Mouse (Mus musculus) heart, postnatal 14 days (tissue): ENCODE data around the gene Rps6kb2. TPM values are rescaled to one million over a fixed set of nuclear protein-coding genes. Genes with fewer than 3 reads are reported as not detected.
A peak's percentile ranks its signal among the peaks of the same experiment; 100 is the strongest.

Experiments used
- DNase-seq, 2 experiments: peaks; one replicate each; pipeline ENCODE4 v3.0.0; 2021 to 2022
- intact Hi-C: fragments of 180-260 bp; cut with DNase I; formaldehyde crosslinking; loops from one replicate; pipeline ENCODE4 v1.15.1; 2025
- long read RNA-seq, 2 experiments: library from polyadenylated mRNA; stranded (forward); transcript quantifications; one replicate each; pipeline ENCODE4 v2.0.0; 2021
- total RNA-seq, 2 experiments: library from RNA; stranded (reverse); gene quantifications; 2 replicates each; pipeline ENCODE4 v1.2.3; 2021

The Rps6kb2 gene
- 10 to 100 TPM; 21.6 to 23.6 TPM for total RNA-seq
- long read RNA-seq, experiment 1, full-length matches to known transcripts = 17 of 29 reads
- long read RNA-seq, experiment 1, partial matches to known transcripts = 4 of 29 reads
- long read RNA-seq, experiment 1, other reads (novel, unspliced or antisense) = 8 of 29 reads
- long read RNA-seq, experiment 2, full-length matches to known transcripts = 17 of 24 reads
- long read RNA-seq, experiment 2, partial matches to known transcripts = 0 of 24 reads
- long read RNA-seq, experiment 2, other reads (novel, unspliced or antisense) = 7 of 24 reads

DNA sequence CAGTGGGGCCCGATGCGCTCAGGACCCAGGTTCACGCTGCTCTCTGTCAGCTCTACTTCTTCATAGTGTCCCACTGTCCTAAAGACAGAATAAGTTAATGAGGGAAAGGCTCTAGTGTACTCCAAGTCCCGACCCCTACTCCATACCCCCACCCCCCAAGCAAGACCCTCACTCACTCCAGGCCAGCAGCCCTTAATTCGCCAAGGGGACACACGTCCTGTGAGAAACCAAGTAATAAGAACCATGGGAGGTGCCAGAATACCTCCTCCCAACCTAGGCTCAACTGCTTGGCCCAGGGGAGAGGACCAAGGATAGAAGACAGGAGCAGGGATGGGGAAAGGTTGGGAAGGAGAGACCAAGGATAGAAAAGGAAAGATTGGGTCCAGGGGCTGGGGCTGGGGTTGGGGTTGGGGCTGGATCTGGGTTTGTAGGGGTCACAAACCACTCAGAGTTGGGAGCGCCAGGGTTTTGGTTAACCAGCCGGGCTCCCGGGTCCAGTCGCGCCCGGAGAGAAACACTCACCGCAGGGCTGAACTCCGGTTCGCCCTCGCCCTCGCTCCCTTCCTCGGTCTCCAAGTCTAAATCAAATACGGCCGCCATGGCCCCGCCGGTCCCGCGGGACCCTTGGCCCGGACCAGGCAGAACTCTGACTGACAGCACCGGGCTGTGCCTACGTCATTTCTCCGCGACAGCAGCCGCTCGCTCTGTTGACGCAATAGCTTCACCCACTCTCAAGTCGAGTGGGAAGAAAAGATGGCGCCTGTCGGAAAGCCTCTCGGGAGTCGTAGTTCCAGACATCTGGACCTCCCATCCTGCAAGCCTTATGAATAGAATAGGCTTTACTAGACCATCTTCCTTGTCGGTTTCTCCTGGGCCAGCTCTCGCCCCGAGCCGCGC, at the start of gene Rps6kb2:
Rps6kb2 (minus strand) TSS at position 709 of the 897 bp plus-strand sequence.
- intact Hi-C loops = loop anchor here (2.0 to 5.0 kb wide), 2 partner anchors 14 to 34 kb away; partner anchors contain the start of gene Coro1b
- peak; percentile 95 to 97 for DNase-seq

DNA sequence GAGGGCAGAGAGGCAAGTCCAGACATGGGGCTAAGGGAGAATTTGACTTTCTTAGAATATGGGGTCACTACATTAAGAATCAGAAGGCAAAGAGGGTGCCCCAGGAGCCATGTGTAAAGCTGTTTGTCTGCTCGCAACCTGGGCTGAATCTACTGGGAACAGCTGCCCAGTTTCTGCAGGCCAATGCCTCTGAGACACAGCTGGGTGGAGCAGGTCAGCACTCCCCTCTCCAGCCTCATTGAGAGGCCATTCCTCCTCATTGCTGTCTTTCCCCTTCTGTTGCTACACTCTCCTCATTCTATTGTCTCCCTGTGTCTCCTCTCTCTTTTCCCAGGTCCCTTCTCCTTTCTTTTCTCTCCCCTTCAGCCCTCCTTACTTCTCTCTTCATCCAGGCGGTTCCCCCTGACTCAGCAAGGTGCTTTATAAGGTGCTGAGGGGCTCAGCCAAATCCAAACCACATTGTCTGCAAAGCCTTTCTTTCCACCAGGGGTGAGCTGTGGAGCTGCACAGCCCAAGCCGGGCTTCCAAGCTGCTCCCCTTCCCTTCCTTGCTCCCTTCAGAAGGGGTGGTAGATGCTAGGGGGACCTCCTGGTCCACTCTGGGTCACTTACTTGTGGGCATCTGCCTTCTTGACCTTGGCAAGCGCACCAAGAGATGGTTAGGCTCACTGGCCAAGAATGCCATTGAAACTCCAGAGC, 48.9 kb upstream of the Rps6kb2 start:
- no peak for DNase-seq
- intact Hi-C loops = no loop called here

DNA sequence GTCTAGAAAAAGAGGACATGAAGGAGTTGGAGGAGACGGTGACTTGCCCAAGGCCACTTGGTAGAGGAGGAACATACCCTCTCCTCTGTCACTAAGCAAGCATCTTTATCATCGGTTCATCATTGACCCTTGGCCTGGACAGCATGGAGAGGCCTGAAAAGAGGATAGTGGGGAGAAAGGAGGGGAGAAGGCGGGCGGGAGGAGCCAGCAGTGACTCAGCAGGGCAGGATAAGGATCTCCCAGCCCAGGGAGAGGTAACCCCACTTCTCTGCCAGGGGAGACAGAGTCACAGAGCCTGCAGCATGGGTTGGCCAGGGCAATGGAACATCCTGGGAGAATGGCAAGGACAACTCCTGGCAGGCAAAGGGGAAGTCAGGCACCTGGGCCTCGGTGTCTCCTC, 45.4 kb upstream of the Rps6kb2 start:
- no peak for DNase-seq
- intact Hi-C loops = loop anchor here (5.0 kb wide), 1 partner anchor 104 kb away; no protein-coding TSS in a partner anchor

DNA sequence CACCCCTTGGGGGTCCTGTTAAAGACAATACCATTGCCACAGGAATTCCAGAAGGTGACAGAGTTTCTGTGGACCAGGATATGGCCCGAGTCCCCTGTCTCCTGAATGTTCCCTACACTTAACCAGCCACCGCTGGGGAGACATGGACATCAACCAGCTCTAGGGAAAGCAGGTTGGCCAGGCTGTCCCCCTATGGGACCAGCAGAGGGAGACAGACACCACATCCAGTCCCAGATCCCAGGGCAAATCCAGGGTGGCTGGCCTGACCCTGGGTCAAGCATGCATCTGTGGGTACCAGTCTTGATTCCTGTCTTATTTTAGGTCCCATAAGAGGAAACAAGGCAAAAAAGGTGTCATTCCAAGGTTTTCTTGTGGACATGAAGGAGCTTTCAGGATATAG, 43.8 kb upstream of the Rps6kb2 start:
- intact Hi-C loops = loop anchor here (1.0 to 5.0 kb wide), 2 partner anchors 21 to 105 kb away; no protein-coding TSS in a partner anchor
- peak; percentile 76 to 81 for DNase-seq

DNA sequence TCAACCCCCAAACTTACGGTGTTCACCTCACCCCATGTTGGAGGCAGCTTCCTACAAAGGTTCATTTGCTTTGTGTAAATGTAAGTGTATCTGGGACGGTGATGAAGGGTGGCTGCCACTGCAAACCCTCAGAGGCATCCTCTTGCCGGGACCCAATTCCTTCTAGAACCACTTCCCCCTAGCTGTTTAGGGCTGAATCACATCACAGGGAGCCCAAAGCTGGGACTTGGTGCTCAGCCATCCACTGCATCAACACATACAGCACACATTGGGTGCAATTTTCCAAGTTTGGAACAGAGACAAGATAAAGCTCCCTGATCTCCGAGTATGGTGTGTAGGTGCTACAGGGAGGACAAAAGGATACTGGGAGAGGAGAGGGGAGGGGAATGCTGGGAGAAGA, 41.7 kb upstream of the Rps6kb2 start:
- intact Hi-C loops = loop anchor here (5.0 kb wide), 1 partner anchor 107 kb away; no protein-coding TSS in a partner anchor
- DNase-seq = no peak

DNA sequence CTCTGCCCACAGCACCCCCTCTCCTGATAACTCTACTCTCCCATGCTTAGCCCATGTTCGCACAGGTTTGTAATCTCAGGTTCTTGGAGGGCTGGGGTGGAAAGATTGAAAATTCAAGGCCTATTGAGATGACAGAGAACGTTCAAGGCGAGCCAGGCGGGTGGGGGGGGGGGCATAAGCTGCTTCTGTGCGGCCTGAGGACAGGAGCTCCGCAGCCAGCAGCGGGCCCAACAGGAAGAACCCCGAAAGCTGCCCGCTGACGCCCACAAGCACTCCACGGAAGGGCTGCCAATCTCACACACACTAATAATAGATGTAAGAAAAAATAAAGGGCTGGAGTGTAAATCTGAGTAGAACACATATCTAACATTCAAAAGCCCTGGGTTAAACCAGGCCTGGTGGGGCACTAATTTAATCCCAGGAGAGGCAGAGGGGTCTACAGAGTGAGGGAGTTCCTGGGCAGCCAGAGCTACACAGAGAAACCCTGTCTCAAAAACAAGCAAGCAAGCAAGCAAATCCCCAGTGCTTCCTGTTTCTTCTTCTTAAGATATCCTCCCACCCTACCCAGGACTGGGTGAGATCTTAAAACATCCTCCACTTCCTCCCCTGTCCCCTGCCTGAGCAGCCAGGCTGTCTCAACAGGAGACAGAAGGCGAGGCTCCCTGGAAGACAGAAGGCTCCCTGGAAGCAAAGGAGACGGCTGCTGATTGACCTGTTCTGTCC, 40.6 kb upstream of the Rps6kb2 start:
- no peak for DNase-seq
- intact Hi-C loops = no loop called here

DNA sequence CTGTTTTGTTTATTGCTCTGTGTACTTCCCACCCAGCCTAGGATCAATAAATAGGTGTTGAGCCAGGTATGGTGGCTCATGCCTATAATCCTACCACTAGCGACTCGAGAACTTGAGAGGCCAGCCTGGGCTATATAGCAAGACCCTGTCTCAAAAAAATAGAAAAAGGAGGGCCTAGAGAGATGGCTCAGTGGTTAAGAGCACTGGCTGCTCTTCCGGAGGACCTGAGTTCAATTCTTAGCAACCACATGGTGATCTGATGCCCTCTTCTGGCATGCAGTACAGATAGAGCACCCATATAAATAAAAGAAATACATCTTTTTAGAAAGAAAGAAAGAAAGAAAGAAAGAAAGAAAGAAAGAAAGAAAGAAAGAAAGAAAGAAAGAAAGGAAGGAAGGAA, 40.0 kb upstream of the Rps6kb2 start:
- intact Hi-C loops = no loop called here
- no peak for DNase-seq

DNA sequence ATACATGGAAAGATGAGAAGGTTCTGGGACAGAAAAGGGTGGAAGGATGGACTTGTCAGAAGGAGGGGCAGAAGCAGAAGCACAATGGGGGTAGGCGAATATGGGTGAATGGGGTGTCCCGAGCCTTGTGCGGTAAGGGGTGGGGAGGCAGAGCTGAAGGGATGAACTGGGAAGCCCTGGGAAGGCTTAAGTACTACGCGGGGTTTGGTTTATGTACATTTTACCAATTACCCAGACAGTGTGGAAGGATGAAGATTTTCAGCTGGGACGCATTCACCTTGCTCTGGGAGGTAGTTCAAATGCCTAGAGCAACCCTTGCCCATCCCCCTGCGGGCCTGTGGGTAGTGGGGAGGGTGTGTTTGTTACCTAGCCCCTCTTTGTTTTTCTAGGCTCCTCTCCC, 39.0 kb upstream of the Rps6kb2 start:
- DNase-seq = no peak
- intact Hi-C loops = no loop called here

DNA sequence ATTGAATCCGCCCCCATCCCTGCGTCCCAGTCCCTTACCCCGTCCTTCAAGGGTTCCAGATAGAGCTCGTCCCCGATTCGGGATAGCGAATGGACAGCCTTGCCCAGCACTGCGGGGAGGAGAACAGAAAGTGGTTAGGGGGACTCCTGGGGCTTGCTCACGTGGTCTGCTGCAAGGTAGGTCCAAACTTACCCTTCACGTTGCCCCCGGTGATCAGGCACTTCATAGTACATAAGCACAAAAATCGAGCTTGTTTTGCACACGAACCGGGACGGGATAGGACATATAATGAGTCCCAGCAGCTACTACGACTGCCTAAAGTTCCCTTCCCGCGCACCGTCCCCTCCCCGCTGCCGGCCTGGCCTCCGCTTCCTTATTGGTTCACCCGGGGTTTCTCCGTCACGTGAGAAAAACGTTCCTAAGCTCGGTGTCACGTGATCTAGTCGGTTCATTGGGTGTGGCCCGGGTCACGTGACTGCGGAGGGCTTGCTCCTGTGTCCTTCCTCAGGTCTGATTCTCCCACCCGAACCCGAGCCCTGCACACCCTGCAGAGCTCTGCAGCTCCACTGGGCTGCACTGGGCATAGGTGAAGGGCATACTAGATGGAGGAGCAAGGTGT, 38.2 kb upstream of the Rps6kb2 start, which contains the start of gene Rad9a:
Rad9a (minus strand) TSS at position 372 of the 619 bp plus-strand sequence.
- intact Hi-C loops = no loop called here

DNA sequence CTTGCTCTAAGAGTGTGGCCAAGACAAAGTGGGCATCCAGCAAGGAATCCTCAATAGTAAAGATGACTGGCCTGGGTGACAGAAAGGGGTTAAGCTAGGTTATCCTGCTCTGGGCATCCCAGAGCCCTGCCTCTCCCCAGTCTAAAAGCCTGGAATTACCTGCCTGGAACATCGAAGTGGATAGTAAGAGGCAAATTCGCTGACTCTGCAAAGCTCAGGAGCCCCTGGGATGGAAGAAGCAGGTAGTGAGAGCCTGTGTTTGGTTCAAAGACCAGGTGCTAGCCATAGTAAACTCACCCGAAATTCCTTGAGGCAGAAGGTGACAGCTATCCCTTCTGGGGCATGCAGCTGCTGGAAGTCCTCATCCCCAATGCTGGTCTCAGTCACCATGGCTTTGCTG, 34.0 kb upstream of the Rps6kb2 start:
- no peak for DNase-seq
- intact Hi-C loops = loop anchor here (5.0 kb wide), 2 partner anchors 35 to 70 kb away; partner anchors contain the start of genes Aip and Rps6kb2

More for the DNA sequence above, 38.2 kb upstream of the Rps6kb2 start, which contains the start of gene Rad9a:
- peak; percentile 93 to 96 for DNase-seq

DNA sequence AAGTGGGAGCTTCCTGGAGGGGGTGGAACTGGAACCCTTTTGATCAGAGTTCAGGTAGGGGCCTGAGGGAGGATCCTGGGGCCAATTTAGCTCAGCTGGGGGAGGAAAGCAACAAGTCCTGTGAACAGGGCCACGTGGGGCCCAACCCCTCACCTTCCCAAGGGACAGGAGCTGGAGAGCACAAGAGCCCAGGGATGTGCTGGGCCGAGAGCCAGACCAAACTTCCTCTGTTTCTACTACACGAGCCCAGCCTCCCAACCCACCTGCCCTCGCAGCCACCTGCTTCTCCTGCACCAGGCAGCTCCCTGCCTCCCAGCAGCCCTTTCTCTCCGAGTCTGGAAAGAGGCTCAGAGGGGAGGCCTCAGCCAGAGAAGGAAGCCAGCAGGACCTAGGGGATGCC, 33.4 kb upstream of the Rps6kb2 start:
- intact Hi-C loops = loop anchor here (5.0 kb wide), 2 partner anchors 34 to 69 kb away; partner anchors contain the start of genes Aip and Rps6kb2
- DNase-seq = peak; percentile 37 to 43

DNA sequence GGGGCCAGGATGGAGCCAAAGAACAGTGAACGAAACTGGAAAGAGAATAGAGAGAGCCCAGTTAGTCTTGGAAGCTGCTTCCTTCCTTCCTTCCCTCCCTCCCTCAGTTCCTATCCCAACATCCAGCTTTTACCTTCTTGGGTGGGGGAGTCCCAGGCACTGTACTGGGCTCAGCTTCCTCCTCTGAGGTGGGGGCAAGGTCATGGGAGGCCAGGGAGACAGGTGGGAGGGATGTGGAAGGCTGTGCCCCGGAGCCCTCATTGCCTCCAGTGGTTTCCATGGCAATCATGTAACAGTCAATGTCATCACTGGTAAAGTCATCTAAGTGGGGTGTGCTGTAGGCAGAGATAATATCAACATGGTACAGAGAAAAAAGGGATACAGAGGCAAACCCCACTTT, 32.9 kb upstream of the Rps6kb2 start:
- DNase-seq = no peak
- intact Hi-C loops = loop anchor here (5.0 kb wide), 2 partner anchors 34 to 69 kb away; partner anchors contain the start of genes Aip and Rps6kb2

DNA sequence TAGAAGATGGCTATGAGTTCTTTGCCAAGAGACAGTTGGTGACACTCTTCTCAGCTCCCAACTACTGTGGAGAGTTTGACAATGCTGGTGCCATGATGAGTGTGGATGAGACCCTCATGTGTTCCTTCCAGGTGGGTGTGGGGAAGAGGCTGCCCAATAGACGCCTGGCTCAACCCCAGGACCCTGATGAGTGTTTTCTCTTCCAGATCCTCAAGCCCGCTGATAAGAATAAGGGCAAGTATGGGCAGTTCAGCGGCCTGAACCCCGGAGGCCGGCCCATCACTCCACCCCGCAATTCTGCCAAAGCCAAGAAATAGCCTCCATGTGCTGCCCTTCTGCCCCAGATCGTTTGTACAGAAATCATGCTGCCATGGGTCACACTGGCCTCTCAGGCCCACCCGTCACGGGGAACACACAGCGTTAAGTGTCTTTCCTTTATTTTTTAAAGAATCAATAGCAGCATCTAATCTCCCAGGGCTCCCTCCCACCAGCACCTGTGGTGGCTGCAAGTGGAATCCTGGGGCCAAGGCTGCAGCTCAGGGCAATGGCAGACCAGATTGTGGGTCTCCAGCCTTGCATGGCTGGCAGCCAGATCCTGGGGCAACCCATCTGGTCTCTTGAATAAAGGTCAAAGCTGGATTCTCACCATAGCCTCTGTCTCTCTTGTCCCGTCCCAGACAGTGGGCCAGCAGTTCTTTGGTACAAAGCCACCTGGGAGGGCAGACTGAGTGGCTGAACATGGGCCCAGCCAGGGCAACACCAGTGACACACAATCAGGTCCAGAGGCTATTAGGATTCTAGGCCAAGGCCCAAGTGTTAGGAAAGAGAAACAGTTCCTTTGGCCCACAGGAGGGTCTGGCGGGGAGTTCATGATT, 31.9 kb upstream of the Rps6kb2 start:
- intact Hi-C loops = loop anchor here (5.0 kb wide), 2 partner anchors 33 to 68 kb away; partner anchors contain the start of genes Aip and Rps6kb2
- DNase-seq = no peak

DNA sequence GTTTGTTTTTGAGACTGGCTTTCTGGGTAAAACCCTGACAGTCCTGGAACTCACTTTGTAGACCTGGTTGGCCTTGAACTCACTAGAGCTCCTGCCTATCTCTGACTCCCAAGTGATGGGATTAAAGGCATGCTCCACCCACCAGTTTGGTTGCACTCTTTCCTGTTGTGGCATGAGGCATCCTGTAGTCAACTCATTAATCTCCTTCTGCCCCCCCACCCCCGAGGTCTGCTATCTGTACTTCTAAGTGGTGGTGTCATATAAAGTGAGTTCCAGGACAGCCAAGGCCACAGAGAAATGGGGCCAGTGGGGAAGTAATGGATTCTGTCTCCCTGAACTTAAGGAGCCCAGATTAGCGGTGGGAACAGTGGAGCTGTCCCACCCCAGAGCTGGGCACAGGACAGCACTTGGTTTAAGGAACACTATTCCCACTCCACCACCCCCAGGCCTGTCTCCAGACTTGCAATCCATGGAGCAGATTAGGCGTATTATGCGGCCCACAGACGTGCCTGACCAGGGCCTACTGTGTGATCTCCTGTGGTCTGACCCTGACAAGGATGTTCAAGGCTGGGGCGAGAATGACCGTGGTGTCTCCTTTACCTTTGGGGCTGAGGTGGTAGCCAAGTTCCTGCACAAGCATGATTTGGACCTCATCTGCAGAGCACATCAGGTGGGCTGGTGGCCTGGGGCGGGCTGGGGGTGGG, 31.0 kb upstream of the Rps6kb2 start:
- intact Hi-C loops = no loop called here

DNA sequence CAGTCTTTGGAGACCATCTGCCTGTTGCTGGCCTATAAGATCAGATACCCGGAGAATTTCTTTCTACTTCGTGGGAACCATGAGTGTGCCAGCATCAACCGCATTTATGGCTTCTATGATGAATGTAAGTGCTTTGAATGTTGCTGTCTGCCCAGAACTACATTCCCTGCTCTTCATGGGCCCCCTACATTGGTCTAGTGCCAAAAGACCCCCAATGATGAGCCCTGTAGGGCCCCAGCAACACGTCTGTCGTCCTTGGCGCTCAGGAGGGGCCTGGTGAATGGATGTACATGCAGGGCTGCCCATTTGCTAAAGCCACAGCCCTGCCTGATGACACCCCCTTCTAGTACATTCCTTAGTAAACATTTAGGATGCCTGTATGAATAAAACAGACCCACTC, 30.0 kb upstream of the Rps6kb2 start:
- intact Hi-C loops = no loop called here
- no peak for DNase-seq

More for the DNA sequence above, 31.0 kb upstream of the Rps6kb2 start:
- DNase-seq = no peak

DNA sequence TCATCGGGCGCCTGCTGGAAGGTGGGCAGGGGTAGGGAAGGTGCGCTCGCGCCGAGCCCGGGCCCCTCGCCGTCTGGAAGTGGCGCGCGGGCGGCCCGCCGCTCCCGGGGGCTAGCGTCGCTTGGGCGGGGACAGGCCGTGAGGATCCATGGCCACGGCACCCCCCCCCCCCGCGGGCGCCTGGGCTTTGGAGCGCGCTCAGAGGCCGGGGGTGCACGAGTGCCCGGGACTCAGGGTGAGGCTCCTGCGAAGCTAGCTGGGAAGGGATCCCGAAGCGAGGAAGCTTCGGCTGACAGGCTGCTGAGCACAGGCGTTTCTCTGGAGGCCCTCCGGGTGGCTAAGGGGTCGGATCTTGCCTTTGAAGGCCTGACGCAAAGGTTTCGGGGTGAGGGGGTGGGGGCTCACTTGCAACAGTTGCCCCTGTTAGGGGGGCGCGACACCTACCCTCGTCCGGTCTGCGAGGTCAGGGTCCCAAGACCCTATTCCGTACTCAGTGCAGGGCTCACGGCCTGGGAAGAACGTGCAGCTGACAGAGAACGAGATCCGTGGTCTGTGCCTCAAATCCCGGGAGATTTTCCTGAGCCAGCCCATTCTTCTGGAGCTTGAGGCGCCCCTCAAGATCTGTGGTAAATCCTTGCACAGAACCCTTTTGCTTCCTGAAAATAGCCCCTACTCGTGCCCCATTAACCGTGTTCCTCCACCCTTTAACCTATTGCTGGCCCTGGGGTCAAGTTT, 29.3 kb upstream of the Rps6kb2 start:
- intact Hi-C loops = no loop called here
- no peak for DNase-seq
